Mouse (Mus musculus) neural tube, embryonic 11.5 days (tissue): ENCODE data around the gene Lama5. TPM values are rescaled to one million over a fixed set of nuclear protein-coding genes. Genes with fewer than 3 reads are reported as not detected.
A peak's percentile ranks its signal among the peaks of the same experiment; 100 is the strongest.
"Not testable (repeated sequence)": the region's sequence is repeated elsewhere in the genome, so short reads cannot be mapped to it uniquely, and the experiment has no call there.

Experiments used
- ATAC-seq: fragments of 200-750 bp; cut with Nextera tagmentation; 2 replicates; pipeline ENCODE4 v1.8.0; 2017; ENCODE audit warnings: moderate number of reproducible peaks, mild to moderate bottlenecking, moderate TSS enrichment, moderate library complexity; ENCODE audit not compliant: insufficient read depth, low FRiP score, low TSS enrichment
- DNase-seq: peaks from one replicate; pipeline ENCODE4 v3.0.0-alpha.2; 2015; ENCODE audit warnings: low spot score
- H3K27ac ChIP-seq: fragments of 300-500 bp; sonication (generic); 2 replicates; pipeline ENCODE4 v1.5.1; 2014; ENCODE audit warnings: low read depth, mild to moderate bottlenecking, low read length
- H3K27me3 ChIP-seq: fragments of 300-500 bp; sonication (generic); 2 replicates; pipeline ENCODE4 v1.6.1; 2014; ENCODE audit warnings: mild to moderate bottlenecking, low read length, mixed read lengths; ENCODE audit not compliant: control insufficient read depth, insufficient read depth
- H3K36me3 ChIP-seq: fragments of 300-500 bp; sonication (generic); 2 replicates; pipeline ENCODE4 v1.6.1; 2014; ENCODE audit warnings: mild to moderate bottlenecking, low read length, moderate library complexity, mixed read lengths; ENCODE audit not compliant: control insufficient read depth, insufficient read depth
- H3K4me1 ChIP-seq: fragments of 300-500 bp; sonication (generic); 2 replicates; pipeline ENCODE4 v1.6.1; 2014; ENCODE audit warnings: low read length, mixed read lengths; ENCODE audit not compliant: control insufficient read depth, insufficient read depth
- H3K4me2 ChIP-seq: fragments of 300-500 bp; sonication (generic); 2 replicates; pipeline ENCODE4 v1.6.1; 2014; ENCODE audit warnings: low read depth, mild to moderate bottlenecking, moderate library complexity
- H3K4me3 ChIP-seq: fragments of 300-500 bp; sonication (generic); 2 replicates; pipeline ENCODE4 v1.5.1; 2014; ENCODE audit warnings: low read depth, low read length
- H3K9ac ChIP-seq: fragments of 300-500 bp; sonication (generic); 2 replicates; pipeline ENCODE4 v1.6.1; 2014; ENCODE audit warnings: mild to moderate bottlenecking, low read length
- H3K9me3 ChIP-seq: fragments of 300-500 bp; sonication (generic); 2 replicates; pipeline ENCODE4 v1.6.1; 2016; ENCODE audit warnings: low read length; ENCODE audit not compliant: control insufficient read depth
- WGBS: fragments of 180-500 bp; shearing (Covaris S2); extraction: QIAGEN DNeasy Blood & Tissue Kit; methylation state at CpG from one replicate; pipeline ENCODE4 v1.1.7; 2014; 5-methylcytosine and 5-hydroxymethylcytosine counted together
- polyA plus RNA-seq: library from polyadenylated mRNA; unstranded; fragments of >200 nt; fragmentation: Nextera tagmentation; extraction: Ambion mirVana; gene quantifications from 2 replicates; pipeline ENCODE4 v1.2.1, GENCODE M21; 2014

Lama5 gene
- polyA plus RNA-seq, 1 experiment from 2014 or later, result 4.4 TPM

DNA sequence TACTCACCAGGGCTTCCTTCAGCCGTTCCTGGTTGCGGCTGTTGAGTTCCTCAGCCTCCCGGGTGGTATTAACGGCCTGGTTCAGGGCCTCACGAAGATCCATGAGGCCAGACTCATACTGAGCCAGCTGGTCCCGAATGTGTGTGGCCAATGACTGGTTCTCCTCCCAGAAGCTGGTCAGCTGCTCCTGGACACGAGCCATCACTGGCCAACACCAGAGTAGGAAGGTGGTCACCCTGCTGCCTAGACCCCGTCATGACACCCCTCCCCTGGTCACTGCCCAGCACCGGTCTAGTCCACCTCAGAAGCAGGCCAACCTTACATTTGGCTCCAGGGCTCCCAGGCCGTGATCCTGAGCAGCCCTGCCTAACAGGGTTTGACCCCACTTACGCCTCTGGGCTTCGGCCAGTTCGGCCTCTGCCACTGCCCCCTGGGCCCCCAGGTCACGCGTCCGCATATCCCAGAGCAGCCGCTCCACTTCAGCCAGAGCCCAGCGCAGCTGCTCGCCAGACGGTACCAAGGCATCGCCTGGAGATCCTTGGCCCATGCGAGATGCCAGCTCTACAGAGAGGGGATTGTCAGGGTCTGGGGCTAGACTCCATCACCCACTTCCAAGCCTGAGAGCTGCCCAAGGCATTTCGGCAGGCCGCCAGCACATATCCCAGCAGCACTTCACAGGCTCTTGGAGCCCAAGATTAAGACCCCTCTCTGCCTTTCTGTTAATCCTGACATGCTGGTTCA is 41.5 kb downstream of the Lama5 start:
- H3K4me1 ChIP-seq, result no peaks in the 10 kb centered on the region
- H3K27me3 ChIP-seq, result no peaks in the 10 kb centered on the region
- H3K9ac ChIP-seq, result no peak overlapping the region
- no peaks in the 10 kb centered on the region for H3K9me3 ChIP-seq
- H3K36me3 ChIP-seq, result peaks cover 4% of the 10 kb centered on the region
- H3K4me3 ChIP-seq, result no peak overlapping the region
- WGBS, result 87% methylated on average over 24 of the region's 24 CpGs
- no peak overlapping the region for H3K4me2 ChIP-seq
- H3K27ac ChIP-seq, result no peak overlapping the region
- ATAC-seq (no peak), DNase-seq (no peak)

- no peak overlapping the region for H3K27ac ChIP-seq
- no peak overlapping the region for H3K4me2 ChIP-seq
- H3K9me3 ChIP-seq, result no peaks in the 10 kb centered on the region
- no peak overlapping the region for H3K9ac ChIP-seq
- no peaks in the 10 kb centered on the region for H3K27me3 ChIP-seq
- ATAC-seq, result no peak
- H3K36me3 ChIP-seq, result peaks cover 19% of the 10 kb centered on the region
- no peak for DNase-seq
- H3K4me3 ChIP-seq, result no peak overlapping the region
- no peaks in the 10 kb centered on the region for H3K4me1 ChIP-seq
- 92% methylated on average over 9 of the region's 9 CpGs for WGBS
Measured at GRCm38 (mm10) chr2:180181542-180181941, 44.1 kb downstream of the Lama5 start.

- Histone ChIP-seq H3K9me3 (no peaks in the 10 kb centered on the region), H3K27ac (no peak overlapping the region), H3K4me2 (no peak overlapping the region), H3K27me3 (no peaks in the 10 kb centered on the region), H3K4me3 (no peak overlapping the region), H3K36me3 (peaks cover 24% of the 10 kb centered on the region), H3K4me1 (peaks cover 12% of the 10 kb centered on the region; the same call in 1 of the 2 replicates), H3K9ac (no peak overlapping the region)
- no peak for ATAC-seq
- no peak for DNase-seq
- WGBS, result 95% methylated on average over 7 of the region's 7 CpGs
Measured at GRCm38 (mm10) chr2:180175725-180176124, 49.9 kb downstream of the Lama5 start.

GRCm38 (mm10) chr2:180174121-180174520 is 51.5 kb downstream of the Lama5 start:
- H3K4me3 ChIP-seq, result no peak overlapping the region
- H3K9ac ChIP-seq, result no peak overlapping the region
- no peak overlapping the region for H3K4me2 ChIP-seq
- H3K27me3 ChIP-seq, result no peaks in the 10 kb centered on the region
- peaks cover 12% of the 10 kb centered on the region; the same call in 1 of the 2 replicates for H3K4me1 ChIP-seq
- no peak overlapping the region for H3K27ac ChIP-seq
- no peaks in the 10 kb centered on the region for H3K9me3 ChIP-seq
- WGBS, result 96% methylated on average over 5 of the region's 5 CpGs
- H3K36me3 ChIP-seq, result peaks cover 23% of the 10 kb centered on the region
- ATAC-seq (no peak), DNase-seq (no peak)

DNA sequence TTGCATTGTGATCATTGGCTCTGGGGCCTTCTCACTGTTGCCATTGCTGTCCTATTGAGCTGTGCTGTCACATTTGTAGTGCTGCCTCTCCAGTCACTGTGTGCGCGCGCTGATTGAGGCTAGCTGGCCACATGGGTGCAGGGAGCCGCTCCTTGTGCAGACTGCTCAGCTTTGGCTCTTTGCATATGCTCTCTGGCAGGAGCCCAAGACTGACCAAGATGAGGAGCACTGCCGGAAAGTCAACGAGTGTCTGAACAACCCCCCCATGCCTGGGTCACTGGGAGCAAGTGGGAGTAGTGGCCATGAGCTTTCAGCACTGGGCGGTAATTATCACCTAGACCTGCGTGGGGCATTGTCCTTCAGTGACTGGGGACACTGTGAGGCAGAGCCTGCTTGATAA is 51.9 kb downstream of the Lama5 start:
- H3K4me2 ChIP-seq, H3K9ac ChIP-seq, DNase-seq, H3K4me3 ChIP-seq, ATAC-seq, H3K27ac ChIP-seq, H3K27me3 ChIP-seq, H3K9me3 ChIP-seq: not testable (repeated sequence)
- H3K4me1 ChIP-seq, result peaks cover 12% of the 10 kb centered on the region; the same call in 1 of the 2 replicates
- peaks cover 23% of the 10 kb centered on the region for H3K36me3 ChIP-seq
- 94% methylated on average over 8 of the region's 8 CpGs for WGBS

- DNase-seq (no peak), ATAC-seq (no peak)
- WGBS, result 87% methylated on average over 4 of the region's 4 CpGs
- H3K4me2 ChIP-seq, result peak overlapping the region; percentile 99
- peak overlapping the region; percentile 98 for H3K4me3 ChIP-seq
- H3K9ac ChIP-seq, result no peak overlapping the region
- H3K27ac ChIP-seq, result no peak overlapping the region
- H3K36me3 ChIP-seq, result peaks cover 22% of the 10 kb centered on the region
- H3K4me1 ChIP-seq, result peaks cover 12% of the 10 kb centered on the region; the same call in 1 of the 2 replicates
- no peaks in the 10 kb centered on the region for H3K27me3 ChIP-seq
- no peaks in the 10 kb centered on the region for H3K9me3 ChIP-seq
Measured at GRCm38 (mm10) chr2:180173163-180173562, 52.5 kb downstream of the Lama5 start.

GRCm38 (mm10) chr2:180172152-180172551 is 53.5 kb downstream of the Lama5 start:
- no peaks in the 10 kb centered on the region for H3K9me3 ChIP-seq
- no peak for ATAC-seq
- 6% methylated on average over 7 of the region's 9 CpGs for WGBS
- H3K9ac ChIP-seq, result peak overlapping the region; percentile 94
- no peak overlapping the region for H3K27ac ChIP-seq
- no peak for DNase-seq
- H3K36me3 ChIP-seq, result peaks cover 12% of the 10 kb centered on the region
- peak overlapping the region; percentile 98 for H3K4me3 ChIP-seq
- H3K4me1 ChIP-seq, result peaks cover 12% of the 10 kb centered on the region; the same call in 1 of the 2 replicates
- H3K27me3 ChIP-seq, result no peaks in the 10 kb centered on the region
- peak overlapping the region; percentile 99 for H3K4me2 ChIP-seq

GRCm38 (mm10) chr2:180171522-180172070 is 54.1 kb downstream of the Lama5 start:
- DNase-seq (no peak), ATAC-seq (peak; percentile 63)
- H3K9me3 ChIP-seq, result no peaks in the 10 kb centered on the region
- no peaks in the 10 kb centered on the region for H3K27me3 ChIP-seq
- H3K9ac ChIP-seq, result peak overlapping the region; percentile 94
- H3K4me2 ChIP-seq, result peak overlapping the region; percentile 99
- under 1% methylated on average over 75 of the region's 80 CpGs for WGBS
- H3K36me3 ChIP-seq, result peaks cover 8% of the 10 kb centered on the region
- H3K27ac ChIP-seq, result peak overlapping the region; percentile 88
- peak overlapping the region; percentile 98 for H3K4me3 ChIP-seq
- peaks cover 12% of the 10 kb centered on the region; the same call in 1 of the 2 replicates for H3K4me1 ChIP-seq
